ENCODE assay signal across 12 mouse cellular contexts in genomic region chr12:86790100-86790848, GRCm38 (mm10). TPM values are rescaled to one million over a fixed set of nuclear protein-coding genes. Genes with fewer than 3 reads are reported as not detected.
A peak's percentile ranks its signal among the peaks of the same experiment; 100 is the strongest.
DNase-seq lines count a peak whose midpoint lies in the region; ATAC-seq lines count a peak whose summit lies in the region.
"Had no signal": no experiment of that assay in that cellular context is flagged by ENCODE, and none has a peak within 500 bp of the region (broad histone marks: within the 10 kb centered on the region; RNA-seq: fewer than 3 reads in every experiment).

No protein-coding gene starts in this region.

- H3K9ac ChIP-seq in kidney, embryonic 15.5 days = no peak overlapping the region
- H3K9ac ChIP-seq in midbrain, embryonic 14.5 days (replicated peaks; ENCODE audit: low read length) = no peak overlapping the region

- H3K4me3 ChIP-seq in kidney, embryonic 15.5 days (replicated peaks) = no peak overlapping the region
- H3K4me3 ChIP-seq in midbrain, embryonic 14.5 days (replicated peaks; ENCODE audit: low read depth, low read length) = no peak overlapping the region
- H3K4me3 ChIP-seq: layer of hippocampus, adult 2 months had no signal

- no peak overlapping the region for H3K4me2 ChIP-seq in kidney, embryonic 15.5 days
- no peak overlapping the region for H3K4me2 ChIP-seq in midbrain, embryonic 14.5 days (ENCODE audit: low read length)

- ATAC-seq in kidney, embryonic 15.5 days (replicated peaks; ENCODE audit: low FRiP score) = no peak
- no peak for ATAC-seq in midbrain, embryonic 14.5 days (ENCODE audit: low FRiP score, low TSS enrichment)

- peak overlapping the region; percentile 14 for H3K27ac ChIP-seq in kidney, embryonic 15.5 days
- H3K27ac ChIP-seq in midbrain, embryonic 14.5 days (replicated peaks; ENCODE audit: low read depth, low read length) = peak overlapping the region; percentile 15; the same call in 1 of the 2 replicates
- H3K27ac ChIP-seq: layer of hippocampus, adult 2 months had no signal

- 42% methylated on average over 6 of the region's 6 CpGs for WGBS in kidney, embryonic 15.5 days
- 29% methylated on average over 6 of the region's 6 CpGs for WGBS in midbrain, embryonic 14.5 days

- no peaks in the 10 kb centered on the region for H3K36me3 ChIP-seq in kidney, embryonic 15.5 days
- H3K36me3 ChIP-seq in midbrain, embryonic 14.5 days (ENCODE audit: control insufficient read depth, insufficient read depth, low read length) = no peaks in the 10 kb centered on the region

- no peaks in the 10 kb centered on the region for H3K27me3 ChIP-seq in kidney, embryonic 15.5 days
- no peaks in the 10 kb centered on the region for H3K27me3 ChIP-seq in midbrain, embryonic 14.5 days (ENCODE audit: control insufficient read depth, insufficient read depth, low read length)

- no peaks in the 10 kb centered on the region for H3K9me3 ChIP-seq in kidney, embryonic 15.5 days (replicated peaks)
- H3K9me3 ChIP-seq in midbrain, embryonic 14.5 days (ENCODE audit: control insufficient read depth, low read length) = no peaks in the 10 kb centered on the region

- peak; percentile 88 for DNase-seq in adrenal gland, adult 2 months
- DNase-seq in adrenal gland, adult 18-20 months (ENCODE audit: low spot score in 2 of 2) = no peak
- DNase-seq in kidney, adult 9 months = no peak
- peak; percentile 80 for DNase-seq in fibroblast of lung, adult 2 months (ENCODE audit: low read depth)
- DNase-seq in midbrain, embryonic 14.5 days = no peak
- DNase-seq in layer of hippocampus, adult 9-10 months (ENCODE audit: low spot score) = no peak
- DNase-seq in gastrocnemius, postnatal 25 days = no peak

- peaks cover 26% of the 10 kb centered on the region for H3K4me1 ChIP-seq in kidney, embryonic 15.5 days
- peaks cover 27% of the 10 kb centered on the region for H3K4me1 ChIP-seq in midbrain, embryonic 14.5 days (ENCODE audit: control insufficient read depth, insufficient read depth, low read length)

RNA-seq across cellular contexts. Expression of gene Lrrc74a, which starts 56.1 kb away (rescaled TPM):
- total RNA-seq in adrenal gland, adult 2 months (2021) = not detected
- not detected in 2 replicates for polyA plus RNA-seq in adrenal gland, adult 2 months (2012; rRNA removed)
- total RNA-seq in adrenal gland, adult 18-20 months (2021) = not detected
- not detected in 2 replicates for polyA plus RNA-seq in kidney, embryonic 15.5 days (2015; fragmentation: Nextera tagmentation; extraction: Ambion mirVana)
- polyA plus RNA-seq in midbrain, embryonic 14.5 days (2014; fragmentation: Nextera tagmentation; extraction: Ambion mirVana) = not detected in 2 replicates
- not detected for total RNA-seq in gastrocnemius, postnatal 25 days (2021)
- total RNA-seq: gastrocnemius, adult 18-20 months; layer of hippocampus, adult 2 months; monocyte, adult 5-6 weeks had no signal
- polyA plus RNA-seq: spleen, adult 2 months had no signal

Comparison
In these comparisons a context has a peak if more than half of its experiments do, and no peak if none do; other contexts are left out.
1. DNase-seq: peak in adrenal gland, adult 2 months (single experiment) and fibroblast of lung, adult 2 months (single experiment); none in adrenal gland, adult 18-20 months (0 of 2), kidney, adult 9 months (single experiment), midbrain, embryonic 14.5 days (single experiment), layer of hippocampus, adult 9-10 months (single experiment) and gastrocnemius, postnatal 25 days (single experiment).